Mouse (Mus musculus) liver (tissue): ENCODE results near the gene Olfr329-ps.
"Not testable (repeated sequence)": the region's sequence is repeated elsewhere in the genome, so short reads cannot be mapped to it uniquely, and the experiment has no call there.

Experiments
- DNase-seq: peaks from one replicate; pipeline ENCODE4 v3.0.0-alpha.2; 2020; ENCODE audit warnings: mixed read lengths

The Olfr329-ps gene

DNA sequence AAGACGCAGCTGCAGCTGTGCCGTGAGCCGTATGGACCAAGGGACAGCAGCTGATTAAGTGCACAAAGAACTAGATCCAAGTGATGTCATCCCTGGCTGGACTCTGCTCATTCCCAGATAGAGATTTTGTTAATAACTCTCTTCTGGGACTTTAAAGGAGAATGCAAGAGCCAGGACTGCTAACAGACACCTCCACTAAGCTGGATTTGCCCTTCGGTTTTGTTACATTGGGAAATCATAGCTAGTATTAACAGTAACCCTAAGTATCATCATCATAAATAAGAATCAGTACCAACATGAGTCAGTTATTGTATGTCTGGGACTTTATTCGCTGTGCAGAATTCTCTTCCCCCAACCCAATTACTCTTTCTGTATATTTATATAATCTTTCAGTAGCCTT lies at the start of gene Olfr329-ps:
TSS of gene Olfr329-ps (minus strand) at position 101 of the 400 bp plus-strand sequence.
- DNase-seq = no peak

DNA sequence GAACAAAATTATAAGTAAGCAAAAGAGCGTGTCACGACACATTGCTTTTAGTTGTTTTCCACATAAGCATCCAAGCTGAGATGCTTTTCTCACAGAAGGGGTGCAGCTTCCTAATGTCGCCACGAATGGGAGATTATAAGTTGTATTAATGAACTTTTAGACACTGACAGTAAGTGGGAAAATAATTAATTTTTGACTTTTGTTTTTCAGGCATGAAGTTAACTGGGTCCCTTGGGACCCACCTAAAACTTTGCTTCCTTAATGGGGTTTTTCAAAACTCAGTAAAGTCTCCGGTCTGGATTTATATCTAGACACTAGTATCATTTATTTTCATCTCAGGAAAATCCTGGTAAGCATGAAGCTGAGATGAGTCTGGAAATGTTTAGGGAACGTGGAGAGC lies 48.6 kb upstream of the Olfr329-ps start, which contains the start of gene Olfr324:
TSS of gene Olfr324 (plus strand) at position 301 of the 400 bp plus-strand sequence.
- DNase-seq = no peak

DNA sequence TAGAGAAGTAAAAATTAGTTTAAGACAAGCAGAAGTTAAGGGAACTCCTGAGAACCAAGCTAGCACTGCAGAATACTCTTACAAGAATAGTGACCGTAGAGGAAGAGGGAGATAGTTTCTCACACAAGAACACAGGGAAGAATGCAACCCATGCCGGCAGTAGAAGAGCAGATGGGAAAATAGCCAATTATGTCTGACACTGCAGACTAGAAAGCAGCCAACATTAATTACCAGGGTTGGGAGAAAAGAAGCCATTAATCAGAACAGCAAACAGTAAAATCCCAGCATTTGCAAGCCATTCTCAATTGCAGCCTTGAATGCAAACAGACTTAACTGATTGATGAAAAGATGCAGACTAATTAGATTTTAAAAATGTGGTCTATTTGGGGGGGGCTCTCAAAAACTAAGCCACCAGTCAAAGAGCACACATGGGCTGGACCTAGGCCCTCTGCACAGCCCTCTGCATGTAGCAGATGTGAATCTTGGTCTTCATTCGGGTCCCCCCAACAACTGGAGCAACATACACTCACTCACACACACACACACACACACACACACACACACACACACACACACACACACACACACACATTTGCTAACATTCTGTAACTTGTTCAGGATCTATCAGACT lies 42.5 kb upstream of the Olfr329-ps start:
- DNase-seq = no peak

DNA sequence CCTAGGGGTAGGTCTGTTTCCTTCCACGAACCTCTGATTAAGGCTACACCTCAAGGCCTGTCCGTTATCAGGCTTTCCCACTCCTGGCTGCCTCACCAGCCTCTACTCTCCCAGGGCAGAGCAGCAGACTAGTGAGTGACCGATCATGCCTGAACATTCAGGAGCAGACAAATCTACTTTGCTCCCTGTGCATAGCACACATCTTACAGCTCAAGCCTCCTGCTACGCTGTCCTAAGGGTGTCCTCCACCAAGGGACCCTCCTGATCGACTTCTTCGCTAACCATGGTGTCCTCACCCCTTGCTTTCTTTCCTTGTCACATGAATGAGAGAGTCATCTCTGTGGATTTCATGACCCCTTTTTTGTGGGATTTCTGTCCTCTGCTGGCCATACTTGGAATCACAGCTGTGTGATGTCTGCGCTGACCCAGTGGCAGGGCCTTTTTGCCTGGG lies 41.7 kb upstream of the Olfr329-ps start:
- peak; percentile 85 for DNase-seq

DNA sequence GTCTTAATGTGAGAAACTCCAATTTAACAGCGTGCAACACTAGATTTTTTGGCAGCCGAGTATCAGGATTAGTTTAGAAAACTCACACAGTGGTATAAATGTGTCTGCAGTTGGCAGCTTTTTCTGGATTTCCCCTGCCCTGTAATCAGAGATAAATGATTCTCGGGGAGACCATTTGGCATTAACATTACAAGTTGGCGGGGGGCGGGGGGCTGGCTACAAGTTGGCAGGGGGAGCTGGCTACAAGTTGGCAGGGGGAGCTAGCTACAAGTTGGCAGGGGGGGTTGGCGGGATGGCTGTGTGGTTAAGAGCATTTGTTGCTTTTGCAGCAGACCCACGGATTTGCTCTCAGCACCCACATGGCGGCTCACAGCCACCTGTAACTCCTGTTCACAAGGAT lies 32.4 kb upstream of the Olfr329-ps start:
- DNase-seq = no peak

DNA sequence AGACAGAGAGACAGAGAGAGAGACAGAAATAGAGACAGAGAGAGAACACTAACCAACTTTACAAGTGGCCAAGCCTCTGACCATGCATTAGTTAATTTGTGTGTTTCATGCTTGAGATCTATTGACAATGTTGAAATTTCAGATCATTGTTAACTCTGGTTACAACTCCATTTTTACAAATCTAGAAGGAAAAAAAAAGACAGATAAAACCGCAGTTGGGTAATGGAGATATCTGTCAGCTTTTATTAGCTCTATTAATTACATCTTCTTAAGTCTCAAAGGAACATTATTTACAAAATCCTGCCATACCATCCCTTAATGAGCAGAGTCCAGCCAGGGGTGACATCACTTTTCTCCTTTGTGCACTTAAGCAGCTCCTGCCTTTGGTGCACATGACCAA lies 31.2 kb upstream of the Olfr329-ps start, which contains the start of gene Olfr325:
TSS of gene Olfr325 (plus strand) at position 301 of the 400 bp plus-strand sequence.
- DNase-seq = no peak

DNA sequence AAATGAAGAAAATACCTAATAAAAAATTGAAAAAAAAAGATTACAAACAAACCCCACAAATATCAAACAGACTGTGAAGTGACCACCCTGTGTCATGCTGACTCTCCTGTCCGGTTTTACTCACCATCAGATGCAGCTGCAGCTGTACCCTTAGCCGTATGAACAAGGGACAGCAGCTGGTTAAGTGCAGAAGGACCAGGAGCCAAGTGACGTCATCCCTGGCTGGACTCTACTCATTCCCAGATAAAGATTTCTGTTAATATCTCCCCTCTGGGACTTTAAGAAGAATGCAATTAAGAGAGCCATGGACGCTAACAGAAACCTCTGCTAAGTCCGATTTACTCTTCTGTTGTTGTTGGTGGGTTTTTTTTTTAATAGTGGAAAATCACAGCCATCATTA lies 24.2 kb upstream of the Olfr329-ps start, which contains the start of gene Olfr224:
TSS of gene Olfr224 (minus strand) at position 149 of the 400 bp plus-strand sequence.
- no peak for DNase-seq

DNA sequence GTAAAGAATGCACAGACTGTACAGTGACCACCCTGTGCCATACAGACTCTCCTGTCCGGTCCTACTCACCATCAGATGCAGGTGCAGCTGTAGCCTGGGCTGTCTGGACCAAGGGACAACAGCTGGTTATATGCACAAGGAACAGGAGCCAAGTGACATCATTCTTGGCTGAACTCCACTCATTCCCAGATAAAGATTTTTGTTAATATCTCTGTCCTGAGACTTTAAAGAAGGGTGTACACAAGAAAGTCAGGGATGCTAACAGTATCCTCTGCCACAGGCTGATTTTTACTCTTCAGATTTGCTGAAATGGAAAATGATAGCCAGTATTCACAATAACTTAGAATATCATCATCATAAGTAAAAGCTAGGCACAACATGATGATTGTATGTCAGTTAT lies 9.3 kb upstream of the Olfr329-ps start, which contains the start of gene Olfr328:
TSS of gene Olfr328 (minus strand) at position 101 of the 400 bp plus-strand sequence.
- DNase-seq = no peak

DNA sequence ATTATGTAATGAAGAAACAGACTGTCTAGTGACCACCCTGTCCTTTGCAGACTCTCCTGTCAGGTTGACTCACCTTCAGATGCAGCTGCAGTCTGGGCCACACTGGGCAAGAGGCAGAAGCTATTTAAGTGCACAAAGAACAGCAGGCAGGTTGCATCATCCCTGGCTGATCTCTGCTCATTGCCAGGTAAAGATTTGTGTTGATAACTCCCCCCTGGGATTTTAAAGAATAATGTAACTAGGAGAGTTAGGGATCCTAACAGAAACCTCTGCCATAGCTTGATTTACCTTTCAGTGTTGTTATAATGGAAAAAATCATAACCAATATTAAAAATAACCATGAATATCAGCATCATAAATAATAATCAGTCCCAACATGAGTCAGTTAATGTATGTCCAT lies 11.5 kb downstream of the Olfr329-ps start, which contains the start of gene Olfr330:
TSS of gene Olfr330 (minus strand) at position 101 of the 400 bp plus-strand sequence.
- not testable (repeated sequence) for DNase-seq

DNA sequence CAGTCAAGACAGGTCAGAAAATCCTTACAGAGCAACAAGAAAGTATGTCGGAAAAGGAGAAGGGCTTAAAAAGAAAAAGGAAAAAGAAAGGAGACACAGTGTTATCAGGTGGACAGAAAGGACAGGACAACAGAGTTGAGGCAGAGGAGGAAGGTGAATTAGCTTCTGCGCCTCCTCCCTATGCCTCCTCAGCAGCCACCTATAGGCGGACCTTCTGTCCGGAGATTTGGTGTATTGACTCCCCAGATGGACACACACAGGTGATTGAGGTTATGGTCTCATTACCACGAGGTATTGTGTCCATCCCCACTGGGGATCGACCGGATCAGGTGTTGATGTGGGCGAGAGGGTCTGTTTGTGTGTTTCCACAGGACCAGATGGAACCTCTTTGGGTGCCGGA lies 26.5 kb downstream of the Olfr329-ps start:
- DNase-seq = not testable (repeated sequence)

DNA sequence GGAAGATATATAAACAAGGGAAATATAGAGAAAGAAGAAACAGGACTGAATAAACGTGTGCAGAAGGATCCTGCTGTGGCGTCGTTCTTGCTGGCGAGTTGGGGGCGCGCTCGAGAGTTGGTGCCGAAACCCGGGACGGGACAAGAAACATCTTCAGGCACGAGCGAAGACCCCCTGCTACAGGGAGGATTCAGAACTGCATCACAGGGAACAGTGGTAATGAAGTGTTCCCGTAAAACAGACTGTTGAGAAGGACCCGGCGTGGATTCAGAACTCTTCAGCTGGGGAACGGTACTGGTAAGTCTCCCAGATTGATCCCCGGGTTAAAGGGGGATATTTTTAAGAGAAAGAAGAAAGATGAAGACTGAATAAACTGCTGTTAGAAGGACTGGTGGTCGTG lies 27.3 kb downstream of the Olfr329-ps start:
- DNase-seq = not testable (repeated sequence)

DNA sequence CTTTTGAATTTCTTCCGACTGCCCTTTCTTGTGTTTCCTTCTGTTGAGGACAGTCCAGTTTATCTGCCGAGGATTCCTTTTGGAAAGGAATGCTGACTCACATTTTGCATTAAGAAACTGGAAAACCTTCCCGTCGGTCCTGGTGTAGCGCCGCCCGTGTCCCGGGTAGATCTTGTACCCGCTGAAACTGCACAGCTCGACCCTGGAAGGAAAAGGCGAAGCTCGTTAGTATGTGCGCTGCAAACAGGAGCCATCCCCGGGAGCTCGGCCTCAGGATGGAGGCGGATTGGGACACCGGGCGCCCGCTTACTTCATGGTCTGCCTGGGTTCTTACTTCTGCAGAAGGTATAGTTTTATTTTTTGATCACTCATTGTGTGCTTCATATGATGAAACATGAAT lies 37.2 kb downstream of the Olfr329-ps start:
- DNase-seq = not testable (repeated sequence)

DNA sequence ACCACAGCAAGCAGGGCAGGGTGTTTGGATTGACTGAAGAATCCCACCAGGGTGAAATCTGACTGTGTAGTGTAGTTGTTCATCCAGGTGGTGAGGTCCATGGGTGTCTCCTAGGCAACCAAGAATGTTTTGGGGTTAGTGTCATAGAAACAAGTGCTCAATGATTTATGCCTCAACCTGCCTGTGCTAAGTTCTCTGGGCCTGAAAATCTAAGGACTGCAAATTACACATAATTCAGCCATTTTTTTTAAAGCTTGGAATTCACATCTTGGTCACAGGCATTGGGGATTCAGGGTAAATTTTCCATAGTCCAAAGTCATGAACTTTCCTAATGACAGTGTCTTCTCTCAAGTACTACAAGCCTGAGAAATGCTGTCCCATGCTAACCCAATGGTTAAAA lies 43.8 kb downstream of the Olfr329-ps start, which contains the start of gene Olfr331:
TSS of gene Olfr331 (minus strand) at position 101 of the 400 bp plus-strand sequence.
- not testable (repeated sequence) for DNase-seq

DNA sequence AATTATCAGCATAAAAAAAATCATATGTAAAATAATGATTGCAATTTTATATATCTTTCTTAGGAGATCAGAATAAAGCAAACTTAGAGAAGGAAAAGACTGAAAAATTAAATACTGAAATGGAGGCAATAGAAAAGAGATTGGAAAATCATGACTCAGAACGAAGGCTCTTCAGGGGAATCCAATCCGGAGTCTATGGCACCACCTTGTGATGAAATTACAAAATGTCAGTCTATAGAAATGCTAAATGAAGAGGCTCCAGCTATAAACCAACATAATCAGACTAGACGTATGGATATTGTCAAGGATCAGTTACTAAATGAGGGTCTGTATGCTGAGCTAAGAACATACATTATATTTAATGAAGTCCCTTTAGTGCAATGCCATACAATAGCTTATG lies 46.9 kb downstream of the Olfr329-ps start:
- no peak for DNase-seq

DNA sequence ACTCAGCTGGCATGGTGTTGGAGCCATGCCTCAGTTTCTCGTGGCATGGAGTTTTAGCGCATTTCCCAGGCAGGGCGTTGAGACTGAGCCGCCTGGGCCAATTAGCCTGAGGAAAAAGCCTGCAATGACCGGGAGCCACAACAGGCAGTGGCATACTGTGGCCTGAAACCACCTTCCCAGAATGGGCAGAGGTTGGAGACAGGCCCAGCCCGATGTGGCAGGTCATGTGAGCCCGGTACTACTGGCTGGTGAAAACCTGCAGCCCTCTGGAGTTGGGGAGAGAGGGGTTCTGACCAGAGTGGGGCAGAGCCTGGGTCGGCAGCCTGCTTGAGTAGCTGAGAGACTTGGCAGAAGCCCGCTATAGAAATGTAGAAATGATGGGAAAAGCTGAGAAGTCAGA lies 47.5 kb downstream of the Olfr329-ps start:
- no peak for DNase-seq

DNA sequence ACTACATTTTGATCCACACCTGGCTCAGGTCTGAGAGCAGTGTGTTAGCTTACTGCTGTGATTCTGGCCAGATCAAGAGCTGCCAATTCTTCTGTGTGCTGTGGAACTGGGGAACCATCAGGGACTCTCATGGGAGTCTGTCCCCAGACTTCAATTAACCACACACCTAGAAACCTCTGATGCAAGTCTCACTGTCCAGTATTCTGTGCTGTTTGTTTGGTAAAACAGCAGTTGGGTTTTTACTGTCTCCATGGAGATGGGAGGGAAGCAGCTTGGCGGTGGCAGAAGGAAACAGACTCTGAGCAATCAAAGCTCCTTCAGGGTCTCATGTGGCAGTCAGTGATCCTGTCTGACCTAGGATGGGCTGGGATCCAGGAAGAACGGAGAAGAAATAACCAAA lies 53.8 kb downstream of the Olfr329-ps start, which contains the start of gene Olfr332:
TSS of gene Olfr332 (minus strand) at position 101 of the 400 bp plus-strand sequence.
- DNase-seq = no peak
